Mouse (Mus musculus) heart, embryonic 13.5 days (tissue): ENCODE measurements around the gene Smdt1. TPM values are rescaled to one million over a fixed set of nuclear protein-coding genes. Genes with fewer than 3 reads are reported as not detected.

ENCODE experiments used
- ATAC-seq: fragments of 200-750 bp; cut with Nextera tagmentation; 2 replicates; pipeline ENCODE4 v1.8.0; 2017; ENCODE audit warnings: moderate TSS enrichment; ENCODE audit not compliant: insufficient number of reproducible peaks, low FRiP score, low TSS enrichment; ENCODE audit errors: extremely low read depth
- H3K27ac ChIP-seq: fragments of 300-500 bp; sonication (generic); replicated peaks from 2 replicates; pipeline ENCODE4 v1.5.1; 2015; ENCODE audit warnings: moderate library complexity, mild to moderate bottlenecking, inconsistent platforms
- H3K27me3 ChIP-seq: fragments of 300-500 bp; sonication (generic); replicated peaks from 2 replicates; pipeline ENCODE4 v1.6.1; 2015; ENCODE audit warnings: mild to moderate bottlenecking, inconsistent platforms
- H3K36me3 ChIP-seq: fragments of 300-500 bp; sonication (generic); 2 replicates; pipeline ENCODE4 v1.6.1; 2015; ENCODE audit warnings: mild to moderate bottlenecking, inconsistent platforms
- H3K4me1 ChIP-seq: fragments of 300-500 bp; sonication (generic); 2 replicates; pipeline ENCODE4 v1.6.1; 2015; ENCODE audit warnings: inconsistent platforms
- H3K4me2 ChIP-seq: fragments of 300-500 bp; sonication (generic); 2 replicates; pipeline ENCODE4 v1.6.1; 2015; ENCODE audit warnings: inconsistent platforms, mild to moderate bottlenecking, moderate library complexity
- H3K4me3 ChIP-seq: fragments of 300-500 bp; sonication (generic); 2 replicates; pipeline ENCODE4 v1.5.1; 2015; ENCODE audit warnings: moderate library complexity, mild to moderate bottlenecking, inconsistent platforms
- H3K9ac ChIP-seq: fragments of 300-500 bp; sonication (generic); 2 replicates; pipeline ENCODE4 v1.6.1; 2015; ENCODE audit warnings: inconsistent platforms, mild to moderate bottlenecking, moderate library complexity
- H3K9me3 ChIP-seq: fragments of 300-500 bp; sonication (generic); 2 replicates; pipeline ENCODE4 v1.6.1; 2016; ENCODE audit warnings: inconsistent platforms
- WGBS: fragments of 180-500 bp; shearing (Covaris S2); methylation state at CpG from one replicate; pipeline ENCODE4 v1.1.7; 2015; ENCODE audit warnings: mixed read lengths; 5-methylcytosine and 5-hydroxymethylcytosine counted together
- polyA plus RNA-seq: library from polyadenylated mRNA; unstranded; fragments of >200 nt; fragmentation: Nextera tagmentation; extraction: Ambion mirVana; gene quantifications from 2 replicates; pipeline ENCODE4 v1.2.1, GENCODE M21; 2015

The Smdt1 gene
- polyA plus RNA-seq: 334 and 366 TPM in 2 replicates

- Histone ChIP-seq H3K9ac (peak within 1 kb of the TSS; percentile 80), H3K4me3 (peak within 1 kb of the TSS; percentile 63), H3K9me3 (no peaks in the 10 kb centered on the region), H3K36me3 (peaks cover 32% of the 10 kb centered on the region), H3K27ac (peak within 1 kb of the TSS; percentile 89), H3K4me2 (peak within 1 kb of the TSS; percentile 93), H3K4me1 (peaks cover 48% of the 10 kb centered on the region), H3K27me3 (no peaks in the 10 kb centered on the region)
- WGBS: under 1% methylated on average over 41 of the region's 41 CpGs
- ATAC-seq: peak; percentile 84
Observed at GRCm38 (mm10) chr15:82338593-82339112, at the start of gene Smdt1, which contains the start of the genes Naga and Pheta2. Gene Smdt1, plus strand, starts transcription at chr15:82338959. Gene Naga, minus strand, starts transcription at chr15:82338925. Gene Pheta2, plus strand, starts transcription at chr15:82338942.

GRCm38 (mm10) chr15:82290252-82290651 lies 48.5 kb upstream of the Smdt1 start:
- no peak overlapping the region for H3K27ac ChIP-seq
- WGBS: 90% methylated on average over 7 of the region's 7 CpGs
- H3K36me3 ChIP-seq: no peaks in the 10 kb centered on the region
- no peaks in the 10 kb centered on the region for H3K27me3 ChIP-seq
- H3K9ac ChIP-seq: no peak overlapping the region
- no peaks in the 10 kb centered on the region for H3K9me3 ChIP-seq
- H3K4me2 ChIP-seq: no peak overlapping the region
- H3K4me1 ChIP-seq: peaks cover 15% of the 10 kb centered on the region
- no peak overlapping the region for H3K4me3 ChIP-seq
- no peak for ATAC-seq

- WGBS: 18% methylated on average over 5 of the region's 5 CpGs
- Histone ChIP-seq H3K4me1 (peaks cover 15% of the 10 kb centered on the region), H3K9me3 (no peaks in the 10 kb centered on the region), H3K4me3 (peak overlapping the region; percentile 22), H3K27ac (no peak overlapping the region), H3K9ac (no peak overlapping the region; the same call in 1 of the 2 replicates), H3K4me2 (peak overlapping the region; percentile 54), H3K27me3 (no peaks in the 10 kb centered on the region), H3K36me3 (no peaks in the 10 kb centered on the region)
- ATAC-seq: no peak; the same call in 1 of the 2 replicates
Observed at GRCm38 (mm10) chr15:82292851-82293250, 45.9 kb upstream of the Smdt1 start.

GRCm38 (mm10) chr15:82293271-82293711 lies 45.5 kb upstream of the Smdt1 start:
- Histone ChIP-seq H3K4me2 (peak overlapping the region; percentile 54), H3K27ac (no peak overlapping the region), H3K9ac (no peak overlapping the region; the same call in 1 of the 2 replicates), H3K36me3 (no peaks in the 10 kb centered on the region), H3K4me1 (peaks cover 15% of the 10 kb centered on the region), H3K9me3 (no peaks in the 10 kb centered on the region), H3K4me3 (peak overlapping the region; percentile 22), H3K27me3 (no peaks in the 10 kb centered on the region)
- WGBS: 13% methylated on average over 7 of the region's 7 CpGs
- no peak for ATAC-seq

GRCm38 (mm10) chr15:82294059-82294458 lies 44.7 kb upstream of the Smdt1 start:
- Histone ChIP-seq H3K9me3 (no peaks in the 10 kb centered on the region), H3K4me2 (no peak overlapping the region), H3K27ac (no peak overlapping the region), H3K36me3 (no peaks in the 10 kb centered on the region), H3K9ac (no peak overlapping the region), H3K27me3 (peaks cover 4% of the 10 kb centered on the region; the same call in 1 of the 2 replicates), H3K4me3 (no peak overlapping the region), H3K4me1 (peaks cover 20% of the 10 kb centered on the region)
- whole genome bisulfite sequencing: 55% methylated on average over 8 of the region's 8 CpGs
- no peak for ATAC-seq

GRCm38 (mm10) chr15:82298764-82299561 lies 39.8 kb upstream of the Smdt1 start, which contains the start of gene Wbp2nl:
Gene Wbp2nl, plus strand, starts transcription at chr15:82298954.
- WGBS: 46% methylated on average over 39 of the region's 39 CpGs
- no peak for ATAC-seq
- Histone ChIP-seq H3K9me3 (no peaks in the 10 kb centered on the region), H3K36me3 (no peaks in the 10 kb centered on the region), H3K4me2 (peak within 1 kb of the TSS; percentile 48), H3K27ac (no peak within 1 kb of the TSS), H3K4me3 (no peak within 1 kb of the TSS), H3K27me3 (peaks cover 9% of the 10 kb centered on the region; the same call in 1 of the 2 replicates), H3K9ac (no peak within 1 kb of the TSS), H3K4me1 (peaks cover 18% of the 10 kb centered on the region)

- H3K27ac ChIP-seq: no peak overlapping the region
- H3K9ac ChIP-seq: no peak overlapping the region
- no peaks in the 10 kb centered on the region for H3K36me3 ChIP-seq
- no peak for ATAC-seq
- no peaks in the 10 kb centered on the region for H3K4me1 ChIP-seq
- 78% methylated on average over 3 of the region's 3 CpGs for WGBS
- no peaks in the 10 kb centered on the region for H3K27me3 ChIP-seq
- no peak overlapping the region for H3K4me3 ChIP-seq
- no peaks in the 10 kb centered on the region for H3K9me3 ChIP-seq
- H3K4me2 ChIP-seq: no peak overlapping the region
Observed at GRCm38 (mm10) chr15:82307107-82307506, 31.7 kb upstream of the Smdt1 start.

GRCm38 (mm10) chr15:82308416-82308815 lies 30.3 kb upstream of the Smdt1 start:
- ATAC-seq: no peak
- Histone ChIP-seq H3K4me3 (no peak overlapping the region), H3K9ac (no peak overlapping the region), H3K4me2 (no peak overlapping the region), H3K27me3 (no peaks in the 10 kb centered on the region), H3K27ac (no peak overlapping the region), H3K36me3 (no peaks in the 10 kb centered on the region), H3K9me3 (no peaks in the 10 kb centered on the region), H3K4me1 (no peaks in the 10 kb centered on the region)
- 69% methylated on average over 3 of the region's 3 CpGs for WGBS

- no peak overlapping the region for H3K4me3 ChIP-seq
- H3K36me3 ChIP-seq: no peaks in the 10 kb centered on the region
- no peak overlapping the region for H3K4me2 ChIP-seq
- no peak for ATAC-seq
- 83% methylated on average over 6 of the region's 6 CpGs for WGBS
- no peaks in the 10 kb centered on the region for H3K9me3 ChIP-seq
- H3K4me1 ChIP-seq: no peaks in the 10 kb centered on the region
- no peak overlapping the region for H3K27ac ChIP-seq
- no peaks in the 10 kb centered on the region for H3K27me3 ChIP-seq
- no peak overlapping the region for H3K9ac ChIP-seq
Observed at GRCm38 (mm10) chr15:82317839-82318238, 20.9 kb upstream of the Smdt1 start.

GRCm38 (mm10) chr15:82319613-82320012 lies 19.1 kb upstream of the Smdt1 start:
- Histone ChIP-seq H3K4me2 (no peak overlapping the region), H3K4me1 (no peaks in the 10 kb centered on the region), H3K9me3 (no peaks in the 10 kb centered on the region), H3K36me3 (no peaks in the 10 kb centered on the region), H3K4me3 (no peak overlapping the region), H3K27me3 (no peaks in the 10 kb centered on the region), H3K9ac (no peak overlapping the region), H3K27ac (no peak overlapping the region)
- WGBS: 31% methylated on average over 1 of the region's 1 CpGs
- ATAC-seq: no peak

- H3K36me3 ChIP-seq: no peaks in the 10 kb centered on the region
- H3K27me3 ChIP-seq: no peaks in the 10 kb centered on the region
- H3K9ac ChIP-seq: no peak overlapping the region
- no peak overlapping the region for H3K4me3 ChIP-seq
- H3K9me3 ChIP-seq: no peaks in the 10 kb centered on the region
- no peak overlapping the region for H3K27ac ChIP-seq
- no peak for ATAC-seq
- H3K4me2 ChIP-seq: no peak overlapping the region
- H3K4me1 ChIP-seq: no peaks in the 10 kb centered on the region
- 74% methylated on average over 8 of the region's 8 CpGs for WGBS
Observed at GRCm38 (mm10) chr15:82322195-82322594, 16.6 kb upstream of the Smdt1 start.
